Mouse (Mus musculus) Patski (cell line): Measurements from ENCODE around the gene Dpm1. TPM values are rescaled to one million over a fixed set of nuclear protein-coding genes. Genes with fewer than 3 reads are reported as not detected.

Experiments used
- ATAC-seq: fragments of 100-300 bp; one replicate; pipeline ENCODE4 v1.8.0; 2021
- CTCF ChIA-PET: fragments of 350-600 bp; sonication (Branson Sonifier 250); formaldehyde crosslinking; loops from one replicate; lab custom pipeline; 2022; ENCODE audit warnings: inconsistent platforms; lab: Charles Lee
- POLR2A ChIA-PET: fragments of 350-600 bp; sonication (Branson Sonifier 250); formaldehyde crosslinking; loops from one replicate; lab custom pipeline; 2022; ENCODE audit warnings: antibody characterized with exemption, inconsistent platforms; lab: Charles Lee
- DNase-seq: peaks from one replicate; pipeline ENCODE4 v3.0.0-alpha.2; 2011; ENCODE audit warnings: low read depth, low spot score
- H3K27me3 ChIP-seq: fragments of 371-371 bp; one replicate; pipeline ENCODE4 v1.5.1; 2021
- CTCF ChIP-seq: fragments of 100-300 bp; IDR thresholded peaks from one replicate; pipeline ENCODE4 v1.5.1; 2021
- in situ Hi-C: fragments of 300-500 bp; cut with MboI; formaldehyde crosslinking; loops from 3 replicates; pipeline ENCODE4 v1.11.1; 2018; ENCODE audit warnings: low pct_unique_long_range_greater_than_20kb, mixed read lengths
- polyA plus RNA-seq: library from polyadenylated mRNA; unstranded; gene quantifications from one replicate; pipeline ENCODE4 v1.2.3, GENCODE M21; 2021

The Dpm1 gene
- polyA plus RNA-seq, 1 experiment from 2014 or later = 15.8 TPM

GRCm38 (mm10) chr2:168252639-168253292 is 22.4 kb upstream of the Dpm1 start:
- ATAC-seq = no peak
- in situ Hi-C loops = loop anchor here (5.0 kb wide), 2 partner anchors 190 to 385 kb away; no protein-coding TSS in a partner anchor

GRCm38 (mm10) chr2:168250270-168250669 is 19.9 kb upstream of the Dpm1 start:
- no peak for DNase-seq
- ATAC-seq = peak; percentile 52
- peaks cover 5% of the 10 kb centered on the region for H3K27me3 ChIP-seq
- peak; percentile 88 for TF ChIP-seq CTCF
- in situ Hi-C loops = loop anchor here (5.0 kb wide), 2 partner anchors 192 to 387 kb away; no protein-coding TSS in a partner anchor
- ChIA-PET POLR2A (no interaction called here), CTCF (interaction anchor here (0.7 to 1.2 kb wide), 7 partner anchors 10 to 372 kb away, joined by 3 to 5 read pairs (median 3); no protein-coding TSS in a partner anchor)

More at GRCm38 (mm10) chr2:168252639-168253292, 22.4 kb upstream of the Dpm1 start:
- DNase-seq = no peak
- peaks cover 5% of the 10 kb centered on the region for H3K27me3 ChIP-seq
- ChIA-PET CTCF (interaction anchor here (1.0 to 3.0 kb wide), 4 partner anchors 171 to 195 kb away, joined by 3 to 10 read pairs (median 4); no protein-coding TSS in a partner anchor), POLR2A (no interaction called here)
- no peak for TF ChIP-seq CTCF

- POLR2A ChIA-PET = no interaction called here
- DNase-seq = no peak
- CTCF ChIA-PET = interaction anchor here (1.1 kb wide), 1 partner anchor 14 kb away, joined by 3 read pairs; no protein-coding TSS in a partner anchor
- ATAC-seq = no peak
- peak; percentile 56 for TF ChIP-seq CTCF
- peaks cover 3% of the 10 kb centered on the region for H3K27me3 ChIP-seq
- in situ Hi-C loops = no loop called here
These were observed 18.5 kb upstream of the Dpm1 start for GRCm38 (mm10) chr2:168248856-168249245.

- in situ Hi-C loops = no loop called here
- ChIA-PET CTCF (interaction anchor here (1.1 kb wide), 1 partner anchor 13 kb away, joined by 3 read pairs; no protein-coding TSS in a partner anchor), POLR2A (interaction anchor here (1.2 kb wide), 1 partner anchor 10 kb away, joined by 3 read pairs; no protein-coding TSS in a partner anchor)
- ATAC-seq = no peak
- peaks cover 3% of the 10 kb centered on the region for H3K27me3 ChIP-seq
- TF ChIP-seq CTCF = no peak
- no peak for DNase-seq
These were observed 17.9 kb upstream of the Dpm1 start for GRCm38 (mm10) chr2:168248167-168248855.

- no peak for DNase-seq
- ChIA-PET POLR2A (no interaction called here), CTCF (interaction anchor here (0.9 kb wide), 1 partner anchor 658 kb away, joined by 3 read pairs; no protein-coding TSS in a partner anchor)
- ATAC-seq = no peak
- H3K27me3 ChIP-seq = peaks cover 3% of the 10 kb centered on the region
- in situ Hi-C loops = no loop called here
- no peak for TF ChIP-seq CTCF
These were observed 15.2 kb upstream of the Dpm1 start for GRCm38 (mm10) chr2:168245571-168245970.

- ChIA-PET POLR2A (no interaction called here), CTCF (no interaction called here)
- DNase-seq (no peak), ATAC-seq (no peak)
- in situ Hi-C loops = no loop called here
- H3K27me3 ChIP-seq = peaks cover 3% of the 10 kb centered on the region
- peak; percentile 35 for TF ChIP-seq CTCF
These were observed 12.9 kb upstream of the Dpm1 start for GRCm38 (mm10) chr2:168243278-168243677.

- CTCF ChIA-PET = no interaction called here
- peaks cover 3% of the 10 kb centered on the region for H3K27me3 ChIP-seq
- DNase-seq (no peak), ATAC-seq (no peak)
- POLR2A ChIA-PET = no interaction called here
- in situ Hi-C loops = no loop called here
- no peak for TF ChIP-seq CTCF
These were observed 12.4 kb upstream of the Dpm1 start for GRCm38 (mm10) chr2:168242841-168243240.

DNA sequence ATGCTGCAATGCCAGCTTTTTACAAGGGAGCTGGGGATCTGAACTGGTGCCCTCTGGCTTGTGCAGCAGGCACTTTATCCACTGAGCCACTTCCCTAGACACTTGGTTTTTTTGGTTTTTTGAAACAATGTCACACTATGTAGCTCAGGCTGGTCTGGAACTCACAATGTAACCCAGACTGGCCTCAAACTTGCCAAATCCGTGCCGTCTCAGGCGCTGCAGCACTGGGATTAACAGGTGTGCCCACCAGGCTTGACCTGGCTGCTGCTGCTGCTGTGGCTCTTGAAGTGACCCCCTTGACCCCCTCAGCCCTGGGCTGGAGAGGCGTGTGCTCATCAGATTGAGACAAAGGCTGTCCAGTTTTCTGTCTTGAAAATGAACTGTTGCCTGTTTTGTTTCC is 7.9 kb upstream of the Dpm1 start:
- no peaks in the 10 kb centered on the region for H3K27me3 ChIP-seq
- in situ Hi-C loops = no loop called here
- ATAC-seq (no peak), DNase-seq (no peak)
- no peak for TF ChIP-seq CTCF
- CTCF ChIA-PET = no interaction called here
- POLR2A ChIA-PET = interaction anchor here (0.7 kb wide), 1 partner anchor 9 kb away, joined by 3 read pairs; no protein-coding TSS in a partner anchor

DNA sequence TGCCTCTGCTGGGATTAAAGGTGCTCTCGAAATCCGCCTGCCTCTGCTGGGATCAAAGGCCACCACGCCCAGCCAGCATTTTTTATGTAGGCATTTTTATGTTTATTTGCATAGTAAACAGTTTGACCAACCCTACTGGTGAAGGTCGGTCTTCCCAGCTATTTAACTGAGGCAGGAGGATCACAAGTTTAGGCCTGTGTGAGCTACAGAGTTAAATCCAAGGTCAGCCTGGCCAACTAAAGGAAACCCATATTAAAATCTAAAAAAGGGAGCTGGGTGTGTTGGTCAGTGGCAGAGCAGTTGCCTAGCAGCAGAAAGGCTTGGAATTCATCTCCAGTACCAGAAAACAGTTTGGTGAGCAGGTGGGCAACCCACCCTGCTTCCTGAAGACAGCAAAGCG is 2.9 kb upstream of the Dpm1 start:
- no peak for ATAC-seq
- CTCF ChIA-PET = no interaction called here

DNA sequence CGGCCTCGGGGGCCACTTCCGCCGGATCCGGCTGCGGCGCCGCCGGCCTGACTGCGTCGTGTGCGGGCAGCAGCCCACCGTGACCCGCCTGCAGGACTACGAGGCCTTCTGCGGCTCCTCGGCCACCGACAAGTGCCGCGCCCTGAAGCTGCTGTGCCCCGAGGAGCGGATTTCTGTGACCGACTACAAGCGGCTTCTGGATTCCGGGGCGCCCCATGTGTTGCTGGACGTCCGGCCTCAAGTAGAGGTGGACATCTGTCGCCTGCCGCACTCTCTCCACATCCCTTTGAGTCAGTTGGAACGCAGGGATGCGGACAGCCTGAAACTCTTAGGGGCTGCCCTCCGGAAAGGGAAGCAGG is 1.1 kb upstream of the Dpm1 start:
- no peaks in the 10 kb centered on the region for H3K27me3 ChIP-seq
- DNase-seq (no peak), ATAC-seq (no peak)
- TF ChIP-seq CTCF = no peak
- in situ Hi-C loops = no loop called here
- CTCF ChIA-PET = interaction anchor here (1.1 kb wide), 1 partner anchor 9 kb away, joined by 3 read pairs; no protein-coding TSS in a partner anchor
- POLR2A ChIA-PET = no interaction called here

More for the DNA sequence above, 2.9 kb upstream of the Dpm1 start:
- POLR2A ChIA-PET = no interaction called here
- TF ChIP-seq CTCF = no peak
- H3K27me3 ChIP-seq = no peaks in the 10 kb centered on the region
- no peak for DNase-seq
- in situ Hi-C loops = no loop called here
